Mouse (Mus musculus) layer of hippocampus, postnatal 10 days (tissue): ENCODE results near the gene Flt4. TPM values are rescaled to one million over a fixed set of nuclear protein-coding genes. Genes with fewer than 3 reads are reported as not detected.

Experiments used
- DNase-seq, 2 experiments: peaks; one replicate each; pipeline ENCODE4 v3.0.0; 2021; ENCODE audit warnings: low spot score in 2 of 2
- total RNA-seq, 2 experiments: library from RNA; stranded (reverse); gene quantifications; 2 replicates each; pipeline ENCODE4 v1.2.3; 2021

The Flt4 gene
- total RNA-seq, 2 experiments from 2014 or later = 3.9 to 4.4 TPM

DNA sequence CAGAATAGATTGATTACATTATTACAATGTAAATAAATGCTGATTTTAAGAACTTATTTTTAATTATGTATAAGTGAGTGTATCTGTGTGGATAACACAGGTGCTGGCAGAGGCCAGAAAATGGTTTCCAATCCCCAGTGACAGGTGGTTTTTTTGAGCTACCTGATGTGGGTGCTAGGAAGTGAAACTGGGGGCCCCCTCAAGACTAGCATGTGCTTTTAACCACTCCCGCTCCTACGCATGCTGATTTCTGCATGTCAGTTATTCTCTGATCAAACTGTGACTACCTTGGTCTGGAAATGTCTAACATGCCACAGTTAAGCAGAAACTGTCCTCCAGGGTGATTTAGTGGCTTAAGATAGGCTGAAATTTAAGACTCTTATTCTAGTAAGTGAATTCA is 87.4 kb downstream of the Flt4 start:
- no peak for DNase-seq

GRCm38 (mm10) chr11:49697779-49698178 is 88.7 kb downstream of the Flt4 start:
- DNase-seq = no peak

DNA sequence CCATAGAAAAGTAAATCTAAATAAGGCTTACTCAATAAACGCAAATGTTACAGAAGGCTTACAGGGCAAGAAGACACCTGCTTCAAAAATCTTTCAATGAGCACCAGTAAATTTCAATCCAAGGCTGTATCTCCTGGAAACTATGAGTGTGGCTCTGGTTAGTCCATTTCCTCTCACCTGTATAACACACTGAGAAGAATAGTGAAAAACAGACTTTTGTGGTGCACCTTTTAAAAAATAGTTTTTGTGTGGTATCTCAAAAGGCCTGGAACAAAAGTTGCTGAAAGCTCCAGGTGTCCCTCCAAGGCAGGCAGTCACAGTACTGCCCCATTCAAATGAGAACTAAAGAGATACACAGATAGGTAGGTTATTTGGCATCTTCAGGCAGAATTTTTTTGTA is 90.0 kb downstream of the Flt4 start:
- no peak for DNase-seq

DNA sequence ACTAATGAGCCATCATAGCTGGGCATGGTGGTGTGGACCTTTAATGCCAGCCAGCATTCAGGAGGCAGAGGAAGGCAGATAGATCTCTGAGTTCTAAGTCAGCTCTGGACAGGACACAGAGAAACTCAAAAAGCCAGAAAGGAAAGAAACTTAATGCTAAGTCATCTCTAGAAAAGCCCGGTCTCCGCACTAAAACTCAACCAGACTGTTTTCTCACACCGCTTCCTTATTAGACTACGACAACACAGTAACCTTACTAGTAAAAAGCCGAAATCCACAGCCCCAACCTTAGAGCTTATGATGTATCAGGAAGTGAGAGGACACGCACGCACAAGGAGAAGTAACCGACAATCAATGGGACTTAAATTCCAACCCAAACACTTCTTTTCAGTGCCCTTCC is 93.0 kb downstream of the Flt4 start:
- DNase-seq = no peak

Other genes with a start within 250 kb of the Flt4 start
- not detected for gene Olfr1389, start 186.2 kb upstream of the Flt4 start, total RNA-seq
- gene Olfr1388, start 172.6 kb upstream of the Flt4 start, total RNA-seq = under 1 TPM; 0.42 to 0.66 TPM
- gene Olfr1387, start 153.9 kb upstream of the Flt4 start, total RNA-seq = not detected
- gene Olfr1386, start 144.2 kb upstream of the Flt4 start, total RNA-seq = not detected
- under 1 TPM in 1 of 2 experiments, not detected in 1; 0.11 TPM for gene Olfr1385, start 120.2 kb upstream of the Flt4 start, total RNA-seq
- gene Olfr1384, start 102.5 kb upstream of the Flt4 start, total RNA-seq = not detected
- gene Olfr1383, start 89.6 kb upstream of the Flt4 start, total RNA-seq = under 1 TPM; 0.46 to 0.56 TPM
- gene Olfr1382, start 81.0 kb upstream of the Flt4 start, total RNA-seq = not detected
- not detected for gene Olfr1381, start 65.8 kb upstream of the Flt4 start, total RNA-seq
- gene Olfr1380, start 52.4 kb upstream of the Flt4 start, total RNA-seq = not detected
- under 1 TPM in 1 of 2 experiments, not detected in 1; 0.78 TPM for gene Scgb3a1, start 54.3 kb downstream of the Flt4 start, total RNA-seq
- 10 to 100 TPM; 49.8 to 51.1 TPM for gene Cnot6, start 103.5 kb downstream of the Flt4 start, total RNA-seq
- gene Gfpt2, start 184.9 kb downstream of the Flt4 start, total RNA-seq = 1 to 10 TPM; 6.1 to 6.7 TPM
- gene Mapk9, start 237.5 kb downstream of the Flt4 start, total RNA-seq = 100 to 1,000 TPM; 151 to 152 TPM